Mouse (Mus musculus) left cerebral cortex, adult 2 months (tissue): ENCODE results near the gene Klhl32. TPM values are rescaled to one million over a fixed set of nuclear protein-coding genes. Genes with fewer than 3 reads are reported as not detected.

Experiments
- DNase-seq, 2 experiments: peaks; one replicate each; pipeline ENCODE4 v3.0.0; 2021 to 2022; ENCODE audit warnings: low spot score in 2 of 2, mixed read lengths in 1 of 2; ENCODE audit errors: extremely low spot score in 1 of 2
- H3K27ac ChIP-seq: fragments of 200-600 bp; 2 replicates; pipeline ENCODE4 v1.8.1; 2022
- H3K4me3 ChIP-seq: fragments of 200-600 bp; 2 replicates; pipeline ENCODE4 v1.8.1; 2022
- CTCF ChIP-seq: fragments of 200-600 bp; IDR thresholded peaks from 2 replicates; pipeline ENCODE4 v1.8.1; 2022; ENCODE audit warnings: antibody characterized with exemption, mild to moderate bottlenecking, moderate library complexity
- intact Hi-C: fragments of 180-260 bp; cut with DNase I; formaldehyde crosslinking; loops from one replicate; pipeline ENCODE4 v1.15.1; 2025
- total RNA-seq, 2 experiments: library from RNA; stranded (reverse); gene quantifications; 2 replicates each; pipeline ENCODE4 v1.2.3; 2021

The Klhl32 gene
- total RNA-seq, 2 experiments from 2014 or later: 16.0 to 16.1 TPM

DNA sequence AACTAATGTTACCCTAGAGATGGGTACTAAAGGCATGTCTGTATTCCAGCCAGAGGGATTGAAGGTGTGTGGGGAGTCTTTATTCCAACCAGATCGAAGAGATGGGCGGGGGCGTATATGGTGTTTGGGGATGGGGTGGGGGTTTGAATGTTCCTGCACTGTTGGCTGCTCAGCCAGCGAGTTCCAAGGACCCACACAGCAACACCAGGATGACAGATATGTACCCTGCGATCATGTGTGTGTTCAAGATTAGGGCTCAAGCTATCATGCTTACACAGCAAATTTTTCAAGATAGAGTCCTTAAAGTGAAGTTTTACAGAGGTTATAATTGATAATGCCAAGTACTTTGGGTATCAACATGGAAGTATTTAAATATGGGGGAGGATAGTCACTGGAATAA lies 273.3 kb downstream of the Klhl32 start:
- Histone ChIP-seq H3K4me3 (no peak overlapping the region), H3K27ac (no peak overlapping the region)
- TF ChIP-seq CTCF: no peak
- intact Hi-C loops: no loop called here
- no peak for DNase-seq

DNA sequence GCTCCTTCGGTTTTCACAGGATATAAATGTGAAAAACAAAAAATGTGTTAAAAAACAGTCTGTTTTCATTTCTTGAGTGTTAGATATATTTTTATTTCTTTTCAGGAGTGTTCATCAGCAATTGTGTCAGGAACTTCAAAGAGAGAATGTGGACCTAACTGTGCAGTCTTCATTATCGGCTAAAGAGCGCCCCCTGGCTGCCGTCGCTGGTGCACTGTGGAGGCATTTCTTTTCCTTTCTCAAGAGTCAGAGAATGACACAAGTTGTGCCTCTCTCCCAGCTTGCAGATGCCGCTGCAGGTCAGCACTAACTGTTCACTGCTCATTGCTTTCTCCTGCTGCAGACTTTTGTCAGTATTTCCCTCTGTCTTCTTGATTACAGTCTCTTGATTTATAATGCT lies 276.6 kb downstream of the Klhl32 start:
- peak; percentile 95 for TF ChIP-seq CTCF
- intact Hi-C loops: loop anchor here (5.0 kb wide), 1 partner anchor 322 kb away; no protein-coding TSS in a partner anchor
- H3K27ac ChIP-seq: no peak overlapping the region
- peak; percentile 79 to 90 for DNase-seq
- H3K4me3 ChIP-seq: no peak overlapping the region

DNA sequence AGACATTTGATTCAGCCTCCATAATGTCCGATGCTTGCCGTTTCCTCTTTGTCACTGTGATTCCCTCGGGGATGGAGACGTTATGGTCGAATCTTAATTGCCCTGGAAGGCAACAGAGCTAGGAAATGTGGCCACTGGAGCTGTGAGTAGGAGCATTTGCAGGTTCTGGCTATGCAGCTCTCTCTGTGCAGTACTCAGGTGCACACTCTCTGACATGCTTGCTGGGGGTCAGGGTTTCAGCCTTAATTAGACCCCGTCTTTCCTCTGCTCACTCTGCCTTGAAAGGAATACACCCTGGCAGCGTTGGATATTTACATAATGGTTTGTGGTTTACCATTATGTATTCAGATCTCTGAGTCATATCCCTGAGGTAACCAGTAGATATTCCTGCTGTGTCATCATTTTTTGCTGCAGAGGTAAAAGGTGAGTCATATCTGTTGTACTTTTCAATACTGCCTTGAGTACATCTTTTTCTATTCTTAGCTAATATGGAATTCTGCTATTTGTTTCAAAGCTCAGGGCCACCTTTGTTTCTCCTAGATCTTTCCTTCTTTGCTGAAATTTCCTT lies 281.9 kb downstream of the Klhl32 start:
- Histone ChIP-seq H3K27ac (no peak overlapping the region), H3K4me3 (no peak overlapping the region)
- no peak for DNase-seq
- TF ChIP-seq CTCF: no peak
- intact Hi-C loops: no loop called here

GRCm38 (mm10) chr4:24568026-24568425 lies 282.9 kb downstream of the Klhl32 start:
- TF ChIP-seq CTCF: no peak
- no peak overlapping the region for H3K27ac ChIP-seq

More at GRCm38 (mm10) chr4:24568026-24568425, 282.9 kb downstream of the Klhl32 start:
- intact Hi-C loops: no loop called here
- DNase-seq: no peak
- no peak overlapping the region for H3K4me3 ChIP-seq

Other genes with a start within 250 kb of the Klhl32 start
- 10 to 100 TPM; 35.3 to 37.2 TPM for gene Ndufaf4, start 47.0 kb upstream of the Klhl32 start, total RNA-seq
- 10 to 100 TPM; 12.4 to 15.3 TPM for gene Gpr63, start 115.3 kb upstream of the Klhl32 start, total RNA-seq